Mouse (Mus musculus) urinary bladder, postnatal 10 days (tissue): ENCODE measurements at regions not wholly inside any gene's neighbourhood (a gene's known extent, or its start where the extent isn't known, plus 50 kb on each side); places are given as distances from the start of the nearest gene placed in this dataset.

Experiments
- DNase-seq: peaks from one replicate; pipeline ENCODE4 v3.0.0; 2022; ENCODE audit warnings: low spot score

DNA sequence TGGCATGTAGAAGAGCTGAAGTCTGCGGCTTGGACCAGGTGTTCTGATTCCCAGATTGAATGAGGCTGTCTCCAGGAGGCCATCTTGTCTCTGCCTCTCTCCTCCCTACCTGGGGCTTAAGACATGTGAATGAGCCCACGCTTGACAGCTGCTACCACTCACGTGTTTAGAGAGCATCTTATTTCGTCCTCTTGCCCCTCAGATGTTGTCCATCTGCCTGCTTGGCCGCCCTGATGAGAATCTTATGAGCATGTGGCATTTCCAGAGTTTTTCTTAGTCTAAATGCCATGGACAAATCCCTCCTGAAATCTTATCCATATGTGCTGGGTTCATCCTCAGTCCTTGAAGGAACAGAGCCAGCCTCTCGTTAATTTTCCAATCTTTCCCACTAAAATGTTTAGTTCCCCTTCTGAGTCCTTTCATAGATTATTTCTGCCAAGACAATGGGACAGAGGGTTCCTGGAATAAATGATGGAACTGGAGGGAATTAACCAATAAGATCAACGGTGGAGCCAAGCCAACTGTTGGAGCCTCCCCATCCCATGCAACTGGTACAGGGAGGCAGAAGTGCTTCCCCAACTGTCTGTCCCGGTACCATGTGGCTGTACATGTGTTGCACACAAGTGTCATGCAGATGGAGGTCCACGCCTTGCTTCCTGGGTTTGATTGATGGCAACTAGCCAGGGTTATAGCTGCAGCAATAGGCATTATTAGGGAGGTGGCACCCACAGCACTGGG lies 89.2 kb upstream of the Irf2bp2 start:
- DNase-seq: no peak

DNA sequence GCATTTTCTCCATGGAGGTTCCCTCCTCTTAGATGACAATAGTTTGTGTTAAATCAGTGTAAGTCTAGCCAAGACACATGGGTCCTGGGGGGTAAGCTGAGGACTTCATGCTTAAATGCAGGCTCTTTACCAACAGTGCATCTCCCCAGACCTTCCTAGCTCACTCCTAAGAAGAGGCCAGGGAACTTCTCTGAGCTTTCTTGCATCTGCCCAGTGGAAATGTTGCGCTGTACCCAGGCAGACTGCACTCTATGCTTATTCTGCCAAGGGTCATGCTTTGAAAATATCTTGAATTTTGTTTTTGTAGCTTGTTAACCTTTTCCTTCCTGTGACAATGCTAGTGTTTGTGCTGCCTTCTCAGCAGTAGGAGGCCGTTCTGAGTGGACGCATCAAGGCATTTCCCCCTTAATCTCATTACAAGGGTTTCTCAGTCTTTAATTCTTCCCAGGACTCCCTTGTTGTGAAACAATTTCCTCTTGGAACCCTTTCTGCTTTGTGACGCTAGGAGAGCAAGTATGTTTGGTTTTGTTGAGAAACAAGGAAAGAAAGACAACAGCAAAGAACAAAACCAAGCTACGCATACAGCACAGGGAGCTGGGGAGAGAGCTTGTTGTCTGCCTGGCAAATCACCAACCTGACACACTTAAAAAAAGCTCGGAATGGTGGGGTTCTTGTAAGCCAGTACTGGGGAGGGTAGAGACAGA lies 88.3 kb upstream of the Irf2bp2 start:
- no peak for DNase-seq

DNA sequence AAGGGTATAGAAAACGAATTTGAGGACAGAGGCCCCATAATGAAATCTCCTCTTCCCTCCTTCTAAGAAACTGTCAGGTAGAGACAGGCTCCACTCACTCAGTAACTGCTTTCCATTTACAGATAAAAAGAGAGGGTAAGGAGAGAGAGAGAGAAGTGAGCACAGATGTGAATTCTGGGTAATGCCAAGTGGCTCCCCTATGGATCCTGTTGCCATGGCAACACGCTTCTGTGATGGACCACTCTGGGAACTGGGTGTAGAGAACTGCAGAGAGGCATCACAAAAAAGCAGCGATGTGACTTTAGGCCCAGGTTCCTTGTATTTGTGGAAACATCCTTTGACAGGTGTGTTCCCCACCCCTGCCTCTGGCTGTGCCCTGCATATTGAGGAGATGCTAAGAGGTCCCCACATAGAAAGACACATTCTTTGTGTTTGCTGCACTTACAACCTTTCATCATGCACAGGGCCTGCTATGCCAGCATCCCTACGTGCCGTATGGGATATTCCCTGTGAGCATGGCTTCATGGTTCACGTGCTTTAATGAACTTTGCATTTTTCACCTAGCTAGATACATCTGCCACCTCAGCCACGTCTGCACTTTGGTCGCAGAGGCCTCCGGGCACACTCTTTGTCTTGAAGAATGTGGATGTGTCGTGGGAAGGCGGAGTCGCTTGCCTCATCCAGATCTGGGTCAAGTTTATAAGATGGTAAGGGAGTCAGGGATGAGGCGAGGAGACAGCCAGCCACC lies 84.4 kb upstream of the Irf2bp2 start:
- DNase-seq: no peak

DNA sequence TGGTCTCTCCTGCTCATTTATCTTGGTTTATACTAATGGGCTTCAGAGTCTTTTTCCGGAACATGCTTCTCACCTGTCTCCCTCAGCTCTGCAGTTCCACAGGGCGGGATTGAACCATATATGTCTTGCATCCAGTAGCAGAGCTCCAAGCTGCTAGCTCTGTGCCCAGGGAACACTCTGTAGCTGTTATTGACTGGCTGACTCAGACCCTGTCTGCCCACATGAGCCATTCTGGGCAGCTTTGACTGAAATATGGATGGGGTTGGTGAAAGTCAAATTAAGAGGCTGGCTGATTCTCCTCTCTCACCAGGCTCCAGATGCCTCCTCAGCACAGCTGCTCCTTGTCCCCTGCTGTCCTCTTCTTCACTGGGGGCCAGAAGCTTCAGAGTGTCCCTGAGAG lies 81.4 kb upstream of the Irf2bp2 start:
- DNase-seq: no peak

DNA sequence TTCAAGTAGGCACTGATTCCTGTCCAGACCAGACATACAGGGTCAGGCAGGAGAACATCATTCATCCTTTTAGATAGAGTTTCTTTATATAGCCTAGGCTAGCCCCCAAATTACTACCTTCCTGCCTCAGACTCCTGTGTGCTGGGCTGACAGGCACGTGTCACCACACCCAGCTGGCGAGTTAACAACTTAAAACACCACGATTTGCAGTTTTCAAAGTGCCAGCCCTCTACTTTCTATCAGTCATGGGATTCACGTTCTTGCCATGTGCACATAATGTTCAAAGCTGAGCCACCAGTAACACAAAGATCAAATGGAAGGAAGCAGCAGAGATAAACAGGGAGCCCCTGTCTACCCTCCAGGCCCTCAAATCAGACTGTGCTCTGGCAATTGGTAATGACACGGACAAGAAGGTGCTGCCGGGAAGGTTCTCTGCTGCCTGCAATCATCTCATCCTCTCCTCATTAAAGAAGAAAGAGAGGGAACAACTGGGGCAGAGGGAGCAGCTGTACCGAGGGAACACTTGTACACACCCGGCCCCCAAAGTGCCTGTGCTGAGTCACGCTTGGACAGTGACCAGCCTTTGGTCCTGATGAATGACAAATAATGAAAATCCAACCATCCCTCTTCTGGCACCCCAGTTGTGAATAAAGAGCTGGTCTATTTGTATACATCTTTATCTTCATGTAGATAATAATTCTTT lies 79.4 kb upstream of the Irf2bp2 start:
- no peak for DNase-seq

DNA sequence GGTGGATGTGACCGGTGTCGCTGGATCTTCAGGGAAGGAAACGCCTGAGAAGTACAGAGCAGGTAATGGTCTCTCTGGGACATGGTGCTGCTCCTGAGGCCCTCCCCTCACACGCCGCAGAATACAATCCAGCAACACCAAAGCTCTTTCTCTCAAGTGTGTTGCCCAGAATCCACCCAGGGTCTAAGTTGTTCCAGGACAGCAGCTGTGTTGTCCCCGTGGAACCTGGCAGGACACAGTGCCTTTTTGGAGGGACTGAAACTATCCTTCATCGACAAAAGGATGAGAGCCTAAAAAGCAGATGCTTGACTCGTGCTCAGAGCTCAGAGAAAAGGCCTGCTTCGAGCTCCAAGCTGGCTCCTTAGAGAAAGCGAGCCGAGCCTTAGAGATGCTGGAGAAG lies 77.8 kb upstream of the Irf2bp2 start:
- DNase-seq: no peak

DNA sequence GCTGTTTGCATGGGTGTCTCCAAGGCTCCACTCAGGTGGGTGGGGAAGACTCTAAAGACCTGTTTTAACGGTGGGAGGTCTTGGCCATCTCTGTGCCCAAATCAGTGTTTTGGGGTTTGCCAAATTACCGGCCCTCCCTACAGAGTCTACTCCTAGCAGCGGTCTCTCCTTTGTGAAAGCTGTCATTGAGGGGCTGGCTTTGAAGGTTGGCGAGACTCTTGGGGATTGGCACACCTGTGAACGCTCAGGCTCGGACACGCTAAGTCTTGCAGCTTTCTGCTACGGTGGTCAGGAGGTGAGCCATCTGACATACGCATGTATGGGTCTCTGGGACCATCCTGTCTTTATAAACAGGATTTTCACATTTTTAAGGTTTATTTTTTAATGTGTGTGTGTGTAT lies 76.1 kb upstream of the Irf2bp2 start:
- no peak for DNase-seq

DNA sequence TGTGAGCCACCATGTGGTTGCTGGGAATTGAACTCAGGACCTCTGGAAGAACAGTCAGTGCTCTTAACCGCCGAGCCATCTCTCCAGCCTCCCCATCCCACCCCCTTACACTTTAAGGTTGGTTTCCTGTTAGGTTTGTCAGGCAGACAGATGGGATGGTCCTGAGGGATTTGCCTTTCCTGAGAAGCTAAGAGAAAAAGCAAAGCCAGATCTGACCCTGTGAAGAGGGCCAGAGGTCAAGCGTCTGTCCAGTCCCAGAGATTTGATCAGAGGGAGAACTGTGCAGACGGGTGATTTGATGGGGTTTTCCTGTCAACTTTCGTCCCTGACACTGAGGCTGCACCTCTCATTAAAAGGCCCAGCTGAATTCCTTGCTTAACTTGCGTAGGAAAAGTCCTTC lies 75.4 kb upstream of the Irf2bp2 start:
- no peak for DNase-seq

DNA sequence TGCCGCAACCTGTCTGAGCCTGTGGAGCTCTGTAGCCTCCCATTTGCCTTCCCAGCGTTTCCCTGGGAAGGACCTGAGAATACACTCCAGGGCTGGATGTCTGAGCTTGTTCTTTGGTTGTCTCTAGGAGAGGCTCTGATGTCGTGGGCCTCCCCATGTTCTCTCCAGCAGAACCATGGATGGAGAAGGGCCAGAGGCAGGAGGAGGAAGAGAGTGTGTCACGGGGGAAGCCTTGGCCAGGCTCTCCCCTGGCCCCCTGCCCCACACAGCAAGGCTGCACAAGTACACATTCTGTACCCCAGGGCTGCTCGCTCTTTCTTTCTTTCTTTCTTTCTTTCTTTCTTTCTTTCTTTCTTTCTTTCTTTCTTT lies 74.9 kb upstream of the Irf2bp2 start:
- DNase-seq: no peak

DNA sequence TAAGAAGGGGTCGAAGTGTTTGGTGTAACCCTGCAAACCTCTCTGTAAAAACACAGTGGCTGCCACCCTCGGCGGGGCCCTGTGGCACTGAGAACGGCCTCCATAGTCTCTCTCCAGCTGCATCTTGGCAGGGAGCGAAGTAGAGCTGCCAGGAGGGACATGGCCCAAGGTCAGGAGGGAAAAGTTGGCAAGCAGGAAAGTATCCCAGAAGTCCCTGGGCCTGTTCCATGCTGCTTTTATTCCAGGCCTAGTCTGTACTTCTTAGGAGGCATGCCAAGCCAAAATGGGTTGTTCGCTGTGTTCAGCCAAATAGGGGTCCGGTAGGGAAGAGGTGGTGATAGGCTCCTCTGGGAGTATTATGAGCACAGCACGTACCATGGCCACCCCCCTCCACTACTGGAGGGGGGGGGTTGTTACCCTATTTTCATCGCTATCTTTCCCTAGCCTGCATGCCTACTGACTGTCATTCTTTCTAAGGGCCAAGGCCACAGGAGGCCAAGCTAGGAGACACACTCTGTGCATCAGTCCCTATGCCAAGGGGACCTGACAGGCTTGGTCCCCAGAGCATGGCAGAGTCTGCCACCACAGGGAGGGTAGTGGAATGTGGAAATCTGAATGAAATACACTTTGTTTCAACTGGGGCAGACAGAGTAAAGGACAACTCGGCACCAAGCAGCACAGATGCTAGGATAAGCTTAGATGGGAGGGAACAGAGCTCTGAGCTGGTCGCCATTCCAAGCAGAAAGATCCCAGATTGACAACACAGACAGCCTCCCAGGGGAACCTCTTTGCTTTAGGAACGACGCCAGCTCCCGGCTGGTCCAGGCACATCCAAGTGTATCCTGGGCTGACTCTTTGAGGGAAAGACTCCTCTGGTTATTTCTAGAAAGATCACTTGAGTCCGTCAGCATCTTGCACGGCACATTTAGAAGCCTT lies 74.2 kb upstream of the Irf2bp2 start:
- DNase-seq: peak; percentile 26

DNA sequence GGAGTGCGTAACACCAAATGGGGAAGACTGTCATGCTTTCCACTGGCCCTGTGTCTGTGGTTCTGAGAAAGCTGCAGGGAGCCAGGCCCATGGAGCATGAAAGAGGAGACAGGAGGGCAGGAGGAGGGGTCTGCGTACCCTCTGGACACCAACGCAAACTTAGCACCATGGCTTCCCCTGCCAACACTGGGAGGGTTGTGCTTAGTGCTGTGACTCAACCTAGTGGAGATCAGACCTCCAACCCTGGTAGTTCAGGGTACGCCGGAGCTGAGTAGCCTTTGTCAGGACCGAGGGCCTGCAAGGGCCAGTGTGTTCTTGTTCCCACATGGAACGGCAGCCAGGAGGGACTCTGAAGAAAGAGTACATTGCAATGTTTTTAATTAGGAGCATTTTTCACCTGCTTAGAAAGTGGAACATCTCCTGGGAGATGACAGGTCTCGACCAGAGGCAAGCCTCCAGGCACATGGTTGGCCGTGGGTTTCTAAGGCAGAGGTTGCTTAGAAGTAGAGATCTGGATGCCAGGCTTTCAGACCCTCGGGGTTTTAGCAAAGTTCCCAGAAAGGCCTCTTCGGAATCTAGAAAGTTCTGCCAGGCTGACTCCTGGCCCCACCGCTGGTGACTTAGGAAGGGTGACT lies 73.4 kb upstream of the Irf2bp2 start:
- no peak for DNase-seq

DNA sequence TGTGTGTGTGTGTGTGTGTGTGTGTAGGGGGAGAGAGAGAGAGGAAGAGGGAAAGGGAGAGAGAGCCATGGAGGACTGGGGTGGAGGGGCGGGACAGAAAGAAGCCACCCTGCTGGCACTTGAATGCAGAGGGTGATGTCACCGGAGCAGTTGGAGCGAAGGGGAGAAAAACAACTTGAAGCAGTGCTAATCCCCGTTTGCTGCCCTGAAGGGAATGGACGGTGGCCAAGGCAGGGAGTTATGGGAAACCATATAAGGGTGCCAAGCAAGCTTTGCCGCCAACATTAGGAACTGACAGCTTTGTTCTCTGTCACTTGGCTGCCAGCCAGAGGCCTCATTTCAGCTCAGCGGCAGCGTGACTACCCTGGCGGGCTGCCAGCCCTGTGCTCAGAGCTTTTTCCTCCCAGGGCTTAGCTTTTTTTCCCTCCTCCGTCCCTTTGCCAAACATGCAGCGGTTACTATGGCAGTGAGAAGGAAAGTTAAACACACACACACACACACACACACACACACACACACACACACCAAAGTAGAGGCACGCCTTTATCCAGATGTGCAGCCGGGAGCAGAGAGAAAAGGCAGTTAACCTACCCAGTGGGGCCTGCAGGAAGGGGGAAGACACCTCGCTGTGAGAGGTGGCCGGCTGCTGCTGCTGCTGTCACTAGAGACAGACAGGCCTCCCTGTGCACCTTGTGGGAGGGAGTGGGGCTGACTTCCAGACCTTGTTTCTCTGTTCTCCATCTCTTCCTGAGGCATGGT lies 72.7 kb upstream of the Irf2bp2 start:
- DNase-seq: peak; percentile 99

DNA sequence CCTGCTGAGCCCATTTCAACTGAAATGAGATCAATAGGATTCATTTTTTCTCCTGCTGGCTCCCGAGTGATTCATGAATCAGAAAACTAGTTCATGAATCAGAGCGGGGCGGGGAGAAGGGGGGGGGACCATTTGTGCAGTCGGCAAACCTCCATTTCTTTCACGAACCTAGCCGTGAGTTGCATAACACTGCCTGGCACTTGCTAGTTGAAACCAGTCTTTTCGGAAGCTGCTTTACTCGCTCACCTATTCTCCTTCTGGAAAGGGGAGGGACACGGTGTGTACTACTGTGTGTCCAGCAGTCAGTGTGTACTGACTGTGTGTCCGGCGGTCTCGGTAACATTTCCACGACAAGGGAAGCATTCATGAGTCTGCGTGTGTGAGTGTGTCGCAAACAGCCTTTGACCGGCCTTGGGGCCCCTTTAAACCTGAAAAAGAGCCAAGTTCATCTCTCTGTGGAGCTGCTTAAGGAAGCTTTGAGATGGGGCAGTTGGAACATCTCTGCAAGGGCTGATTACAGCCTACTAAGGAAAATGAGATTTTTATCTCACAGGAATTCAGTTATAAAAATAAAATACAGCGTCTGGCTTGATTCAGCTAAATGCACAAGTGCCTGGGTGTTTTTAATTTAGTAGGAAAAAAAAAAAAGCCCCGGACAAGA lies 71.9 kb upstream of the Irf2bp2 start:
- no peak for DNase-seq

DNA sequence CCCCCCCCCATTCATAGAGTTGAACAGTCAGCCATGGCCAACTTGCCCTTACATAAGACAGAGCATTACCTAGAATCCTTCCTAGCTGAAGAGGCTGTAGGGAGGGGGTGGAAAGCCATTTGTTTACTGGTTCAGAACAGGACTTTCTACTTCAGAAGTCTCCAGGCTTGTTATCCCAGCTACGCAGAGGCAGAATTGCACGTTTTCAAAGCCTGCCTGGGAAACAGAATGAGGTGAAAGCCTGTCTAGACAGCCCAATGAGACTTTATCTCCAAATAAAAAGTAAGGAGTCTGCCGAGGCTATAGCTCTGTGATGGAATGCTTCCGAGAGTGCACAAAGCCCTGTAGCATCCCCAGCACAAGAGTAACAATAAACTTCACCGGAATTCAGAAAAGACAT lies 71.1 kb upstream of the Irf2bp2 start:
- DNase-seq: no peak

DNA sequence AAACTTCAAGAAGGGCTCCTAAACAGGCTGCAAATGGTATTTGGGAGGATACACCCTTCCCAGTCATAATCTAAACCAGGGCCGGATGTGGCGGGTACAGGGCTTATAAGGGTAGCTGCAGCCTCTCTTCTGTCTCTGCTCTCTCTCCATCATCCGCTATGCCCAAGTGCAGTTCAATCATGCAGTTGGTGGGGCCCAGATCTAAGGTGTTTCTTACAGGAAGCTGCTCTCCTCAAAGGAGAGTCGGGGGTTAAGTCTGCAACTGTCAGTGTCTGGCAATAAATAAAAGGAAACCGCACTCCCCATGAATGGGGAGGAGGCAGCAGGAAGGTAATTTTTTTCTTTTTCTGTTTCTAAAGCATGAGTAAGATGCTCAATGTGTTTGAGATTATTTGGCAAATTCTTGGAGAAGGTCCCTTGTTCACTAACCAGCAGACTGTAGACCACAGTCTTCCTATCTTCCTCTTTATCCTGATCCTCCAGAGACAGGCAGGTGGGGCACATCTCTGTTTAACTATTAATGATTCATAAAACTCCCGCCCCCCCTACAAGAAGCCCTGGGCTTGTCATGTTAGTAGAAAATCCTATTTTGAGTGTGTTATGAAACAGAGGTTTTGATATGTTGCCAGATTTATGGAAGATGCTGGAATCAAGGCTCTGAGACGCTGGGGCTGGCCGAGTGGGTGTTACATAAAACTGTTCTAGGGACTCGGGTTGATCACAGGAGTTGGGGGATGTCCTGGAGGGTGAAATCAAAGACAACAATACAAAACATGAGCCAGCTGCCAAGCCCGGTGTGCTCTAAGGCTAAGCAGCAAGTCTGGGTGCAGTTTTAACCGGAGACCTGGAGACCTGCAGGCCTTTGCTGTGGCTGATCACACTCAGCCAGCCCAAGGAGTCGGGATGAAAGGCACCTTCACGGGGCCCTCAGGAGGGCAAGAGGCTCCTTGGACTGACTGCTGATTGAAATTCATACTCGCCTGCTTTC lies 69.3 kb upstream of the Irf2bp2 start:
- no peak for DNase-seq

DNA sequence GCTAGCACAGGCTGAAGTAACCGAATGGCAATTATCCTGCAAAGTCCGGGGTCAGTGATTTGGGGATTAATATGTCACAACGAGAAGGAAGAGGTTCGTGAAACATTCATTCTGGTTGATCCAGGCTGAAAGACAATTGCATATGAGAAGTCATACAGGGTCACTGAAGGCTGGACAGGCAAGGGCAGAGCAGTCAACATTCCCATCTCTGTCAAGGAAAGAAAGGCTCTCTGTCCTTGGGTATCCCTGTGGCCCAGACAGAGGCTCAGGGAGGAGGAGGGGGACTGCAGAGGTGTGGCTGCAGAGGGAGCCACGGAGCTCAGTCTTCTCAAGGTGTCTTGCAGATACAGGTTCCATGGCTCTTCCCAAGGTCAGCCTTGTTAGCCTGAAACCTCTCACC lies 68.4 kb upstream of the Irf2bp2 start:
- DNase-seq: no peak

DNA sequence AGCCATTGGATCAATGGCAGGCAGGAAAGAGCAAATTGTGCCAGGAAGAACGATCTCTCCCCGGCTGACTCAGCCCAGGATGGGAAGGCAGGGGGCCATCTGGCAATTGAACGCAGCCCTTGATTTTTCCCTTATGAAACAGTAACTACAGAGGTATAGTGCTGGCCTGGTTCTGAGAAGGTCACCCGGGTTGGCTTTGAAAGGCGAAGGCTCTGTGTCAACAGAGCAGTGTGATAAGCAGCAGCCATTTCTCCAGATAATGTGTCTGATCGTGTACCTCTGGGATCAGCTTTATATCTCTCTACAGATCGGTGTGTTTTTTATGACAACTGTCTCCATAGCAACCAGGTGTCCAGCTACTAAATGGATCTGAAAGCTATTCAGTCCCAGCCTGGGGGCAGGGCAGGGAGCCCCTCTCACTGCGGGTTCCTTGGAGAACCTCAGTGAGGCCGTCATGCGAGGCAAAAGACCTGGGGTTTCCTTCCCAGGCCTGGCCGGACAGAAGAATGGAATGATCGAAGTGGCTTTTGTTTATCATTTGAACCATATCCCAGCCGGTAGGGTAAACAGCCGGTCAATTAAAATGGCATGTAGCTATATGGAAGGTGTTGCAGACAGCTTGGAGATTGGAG lies 67.8 kb upstream of the Irf2bp2 start:
- DNase-seq: no peak
